Mouse (Mus musculus): ENCODE data around the gene Bud23.
"Not testable (repeated sequence)": the region's sequence is repeated elsewhere in the genome, so short reads cannot be mapped to it uniquely, and the experiment has no call there.

Gene Bud23

DNA sequence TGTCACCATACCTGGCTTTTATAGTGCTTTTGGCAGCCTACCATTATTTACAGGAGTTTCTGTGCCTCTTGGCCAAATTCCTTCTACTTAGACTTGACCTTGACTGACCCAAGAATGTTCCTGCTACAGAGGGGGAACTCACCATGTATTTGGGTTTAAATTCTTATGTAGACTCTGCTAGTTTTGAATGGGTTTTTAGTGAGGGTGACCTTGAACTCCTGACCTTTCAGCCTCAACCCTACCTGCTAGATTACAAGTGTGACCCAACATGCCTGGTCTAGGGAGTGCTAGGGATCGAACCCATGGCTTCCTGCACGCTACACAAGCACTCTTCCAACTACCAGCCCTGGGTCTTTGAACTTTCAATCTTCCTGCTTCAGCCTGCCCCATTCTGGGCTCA, 7.3 kb upstream of the Bud23 start:
- no peak for DNase-seq (ENCODE audit: low read depth)

DNA sequence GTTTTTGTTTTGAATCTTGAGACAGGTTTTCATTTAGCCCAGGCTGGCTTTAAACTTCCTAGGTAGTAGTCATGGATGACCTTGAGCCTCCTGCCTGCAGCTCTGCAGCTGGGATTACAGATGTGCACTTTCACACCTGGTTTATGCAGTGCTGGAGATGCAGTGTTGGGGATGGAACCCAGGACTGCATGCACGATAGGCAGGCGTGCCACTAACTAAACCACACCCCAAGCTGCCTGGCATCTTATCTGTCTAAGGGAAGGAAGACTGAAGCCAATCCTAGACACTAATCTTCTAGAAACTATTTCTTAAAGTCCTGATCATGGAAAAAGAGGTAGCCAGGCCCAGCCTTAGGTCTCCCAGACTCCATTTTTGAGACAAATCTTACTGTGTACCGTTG, 5.7 kb upstream of the Bud23 start:
- DNase-seq (ENCODE audit: low read depth): no peak

DNA sequence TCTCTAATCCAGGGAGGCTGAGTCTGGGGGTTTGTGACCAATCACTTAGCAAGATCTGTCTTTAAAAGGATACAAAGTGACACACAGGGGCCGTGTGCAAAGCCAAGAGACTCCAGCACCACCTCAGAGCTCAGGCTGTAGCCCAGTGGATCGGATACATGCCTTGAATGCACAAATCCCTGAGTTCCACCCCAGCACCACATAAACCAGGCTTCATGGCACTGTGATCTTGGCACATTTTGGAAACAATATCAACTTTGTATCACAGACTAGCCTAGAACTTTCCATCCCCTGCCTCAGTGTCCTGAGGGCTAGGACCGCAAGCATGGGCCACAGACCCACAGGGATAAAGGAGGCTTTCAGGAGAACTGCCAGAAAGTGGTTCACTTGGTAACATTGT, 1.2 kb upstream of the Bud23 start:
- no peak for DNase-seq (ENCODE audit: low read depth)

DNA sequence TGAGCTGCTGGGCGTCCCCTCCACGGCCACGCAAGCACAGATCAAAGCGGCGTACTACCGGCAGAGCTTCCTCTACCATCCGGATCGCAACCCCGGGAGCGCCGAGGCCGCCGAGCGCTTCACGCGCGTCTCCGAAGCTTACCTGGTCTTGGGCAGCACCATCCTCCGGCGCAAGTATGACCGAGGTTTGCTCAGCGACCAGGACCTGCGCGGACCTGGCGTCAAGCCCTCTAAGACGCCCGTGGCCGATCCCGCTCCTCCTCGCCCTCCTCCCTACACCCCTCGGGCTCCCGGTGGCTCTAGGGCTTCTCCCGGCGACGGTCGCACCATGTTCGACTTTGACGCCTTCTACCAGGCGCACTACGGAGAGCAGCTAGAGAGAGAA, 385 bp downstream of the Bud23 start:
- no peak for DNase-seq (ENCODE audit: low read depth)

DNA sequence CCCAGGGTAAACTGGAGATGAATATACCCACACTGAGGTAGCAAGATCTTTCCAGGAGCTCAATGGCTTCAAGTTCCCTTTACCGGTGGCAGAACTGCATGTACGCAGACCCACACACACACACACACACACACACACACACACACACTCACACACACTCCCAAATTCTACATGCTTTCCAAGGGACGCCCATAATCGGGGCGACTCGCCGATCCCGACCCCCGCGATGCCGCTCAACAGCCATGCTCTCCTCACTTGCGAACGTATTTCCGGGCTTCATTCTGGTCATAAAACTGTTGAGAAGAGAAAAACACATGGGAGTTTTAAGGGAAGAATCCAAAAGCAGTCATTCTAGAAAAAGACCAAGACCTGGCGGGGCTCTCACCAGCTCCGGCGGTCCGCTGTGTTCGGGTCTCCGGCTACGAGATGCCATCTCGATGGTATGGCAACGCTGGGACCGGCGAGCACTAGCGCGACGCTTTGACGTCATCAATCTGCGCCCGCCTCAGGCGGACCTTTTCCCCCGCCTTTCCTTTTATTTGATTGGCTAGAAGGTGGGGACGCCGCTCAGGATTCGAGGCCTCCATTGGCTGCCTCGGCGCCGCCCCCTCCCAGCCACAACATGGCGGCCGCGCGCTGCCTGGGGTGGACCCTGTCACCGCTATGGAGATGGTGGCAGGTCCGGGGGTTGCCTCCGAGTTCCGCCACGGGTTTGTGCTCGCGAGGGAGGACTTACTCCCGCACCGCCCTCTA, 954 bp downstream of the Bud23 start, which contains the start of gene Dnajc30:
TSS of gene Dnajc30 (plus strand) at position 574 of the 753 bp plus-strand sequence.
- peak; percentile 99 for DNase-seq (ENCODE audit: low read depth)

DNA sequence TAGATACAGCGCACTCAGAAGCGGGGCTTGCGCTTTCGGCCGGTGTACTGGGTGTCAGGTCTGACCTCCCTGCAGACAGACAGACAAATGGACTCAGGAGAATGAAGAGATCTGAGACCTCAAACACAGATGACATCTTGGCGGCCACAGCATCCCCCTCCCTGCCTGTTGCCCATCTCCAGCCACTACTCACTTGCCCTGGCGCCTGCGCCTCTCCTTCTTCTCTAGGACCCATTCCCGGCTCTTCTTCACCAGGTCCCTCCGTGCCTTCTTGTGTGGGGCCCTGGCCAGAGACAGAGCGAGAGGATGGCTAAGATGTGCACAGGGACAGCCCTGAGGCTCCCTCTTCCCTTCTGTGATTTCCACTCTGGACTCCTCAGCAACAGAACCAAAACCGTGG, 11.4 kb downstream of the Bud23 start:
- DNase-seq (ENCODE audit: low read depth): no peak

DNA sequence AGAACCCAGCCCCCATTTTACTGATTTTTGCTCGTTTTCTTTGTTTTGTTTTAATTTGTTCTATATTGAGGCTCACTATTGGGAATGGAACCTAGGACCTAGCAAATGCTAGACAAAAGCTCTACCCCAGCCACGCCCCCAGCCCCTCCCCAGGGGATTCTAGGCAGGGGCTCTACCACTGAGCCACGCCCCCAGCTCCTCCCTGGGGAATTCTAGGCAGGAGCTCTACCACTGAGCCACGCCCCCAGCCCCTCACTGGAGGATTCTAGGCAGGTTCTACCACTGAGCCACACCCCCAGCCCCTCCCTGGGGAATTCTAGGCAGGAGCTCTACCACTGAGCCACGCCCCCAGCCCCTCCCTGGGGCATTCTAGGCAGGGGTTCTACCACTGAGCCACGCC, 15.5 kb downstream of the Bud23 start:
- DNase-seq (ENCODE audit: low read depth): not testable (repeated sequence)

DNA sequence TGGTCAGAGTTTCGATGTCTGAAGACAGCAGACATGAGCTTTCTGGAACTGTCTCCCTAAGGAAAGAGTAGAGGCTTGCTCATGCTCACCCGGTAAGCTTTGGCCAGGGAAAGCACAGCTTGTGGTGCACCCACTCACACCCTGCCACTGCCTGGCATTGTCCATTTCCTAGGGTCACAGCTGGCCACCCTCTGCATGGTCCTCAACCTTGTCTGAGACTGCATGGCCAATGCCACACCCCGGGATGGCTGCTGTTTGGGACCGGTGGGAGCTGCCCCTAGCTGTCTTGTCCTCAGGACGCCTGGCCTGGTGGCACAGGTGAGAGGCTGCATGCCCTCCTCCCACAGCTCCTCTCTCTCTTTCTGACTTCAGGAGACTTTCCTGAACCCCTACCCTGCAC, 16.2 kb downstream of the Bud23 start:
- DNase-seq (ENCODE audit: low read depth): no peak

DNA sequence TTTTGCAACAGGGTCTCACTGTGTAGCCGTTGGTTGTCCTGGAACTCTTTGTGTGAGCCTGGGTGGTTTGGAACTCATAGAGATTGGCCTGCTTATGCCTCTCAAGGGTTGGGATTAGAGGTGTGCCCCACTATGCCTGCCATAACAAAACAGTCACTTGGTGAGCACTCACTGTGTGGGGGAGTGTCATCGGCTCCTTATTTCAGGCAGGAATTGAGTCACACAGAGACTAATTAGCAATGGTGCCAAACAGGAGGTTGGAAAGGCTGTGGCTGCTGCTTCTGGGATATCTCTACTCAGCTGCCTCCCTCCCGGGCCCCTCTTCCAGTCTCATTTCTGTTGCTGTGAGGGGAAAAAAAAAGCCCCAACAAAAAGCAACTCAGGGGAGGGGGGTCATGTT, 20.2 kb downstream of the Bud23 start:
- DNase-seq (ENCODE audit: low read depth): no peak

DNA sequence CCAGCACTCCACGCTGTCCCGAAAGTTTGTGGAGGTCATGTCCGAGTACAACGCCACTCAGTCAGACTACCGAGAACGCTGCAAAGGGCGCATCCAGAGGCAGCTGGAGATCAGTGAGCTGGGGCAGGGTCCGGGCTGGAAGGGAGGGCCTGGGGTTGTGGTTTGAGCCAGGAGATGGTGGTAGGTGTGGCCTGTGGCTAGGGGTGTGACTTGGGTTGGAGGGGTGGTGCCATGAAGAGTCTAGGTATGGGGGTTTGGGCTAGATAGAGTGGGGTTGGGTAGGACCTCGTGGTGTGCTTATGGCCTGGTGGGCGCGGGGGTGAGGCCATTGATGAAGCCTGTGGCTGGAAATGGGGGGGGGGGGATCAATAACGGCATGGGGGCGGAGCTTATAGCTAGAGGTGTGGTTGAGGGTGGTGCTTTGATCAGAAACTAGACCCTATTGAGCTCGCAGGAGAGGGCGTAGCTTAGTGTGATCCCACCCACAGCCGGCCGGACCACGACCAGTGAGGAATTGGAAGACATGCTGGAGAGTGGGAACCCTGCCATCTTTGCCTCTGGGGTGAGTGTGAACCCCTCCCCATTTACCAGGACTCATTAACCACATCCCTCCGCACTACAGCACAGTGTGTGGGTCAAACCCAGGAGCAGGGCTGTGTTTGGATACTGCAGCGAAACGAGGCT, 22.5 kb downstream of the Bud23 start:
- DNase-seq (ENCODE audit: low read depth): no peak

DNA sequence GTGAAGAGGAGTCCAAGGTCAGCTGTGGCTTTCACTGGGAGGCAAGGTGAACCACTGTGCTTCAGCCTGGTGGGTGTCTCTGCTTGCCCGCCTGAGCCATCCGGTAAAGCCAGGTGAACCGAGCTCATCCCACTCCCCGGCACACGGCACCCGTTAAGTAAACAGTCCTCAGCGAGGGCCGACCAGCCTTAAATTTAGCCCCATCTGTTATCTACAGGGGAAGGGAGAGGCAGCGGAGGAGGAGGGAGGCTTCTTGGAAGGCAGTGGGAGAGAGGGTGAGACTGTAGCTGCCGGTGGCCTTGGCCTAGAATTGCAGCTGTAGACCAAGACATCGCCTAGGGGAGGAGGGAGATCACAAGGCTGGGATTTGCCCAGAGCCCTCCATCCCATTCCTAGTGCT, 24.0 kb downstream of the Bud23 start:
- no peak for DNase-seq (ENCODE audit: low read depth)

DNA sequence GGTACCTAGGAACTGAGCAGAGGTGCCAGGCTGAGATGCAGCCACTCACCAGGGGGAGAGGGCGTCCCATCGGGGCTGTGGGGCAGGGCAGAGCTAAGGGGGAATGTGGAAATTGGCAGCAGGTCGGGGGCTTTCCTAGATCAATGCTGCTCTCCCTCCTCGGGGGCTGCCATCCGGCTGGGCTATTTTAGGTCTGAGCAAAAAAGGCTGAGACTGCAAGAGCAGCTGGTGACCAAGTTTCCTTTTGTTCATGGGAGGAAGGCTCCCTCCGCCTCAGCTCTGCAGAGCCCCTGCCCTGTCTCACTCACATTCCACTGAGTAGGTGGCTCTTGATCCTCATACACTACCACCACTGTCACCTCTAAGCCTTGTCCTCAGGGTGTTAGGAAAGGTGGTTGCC, 24.7 kb downstream of the Bud23 start:
- DNase-seq (ENCODE audit: low read depth): no peak

DNA sequence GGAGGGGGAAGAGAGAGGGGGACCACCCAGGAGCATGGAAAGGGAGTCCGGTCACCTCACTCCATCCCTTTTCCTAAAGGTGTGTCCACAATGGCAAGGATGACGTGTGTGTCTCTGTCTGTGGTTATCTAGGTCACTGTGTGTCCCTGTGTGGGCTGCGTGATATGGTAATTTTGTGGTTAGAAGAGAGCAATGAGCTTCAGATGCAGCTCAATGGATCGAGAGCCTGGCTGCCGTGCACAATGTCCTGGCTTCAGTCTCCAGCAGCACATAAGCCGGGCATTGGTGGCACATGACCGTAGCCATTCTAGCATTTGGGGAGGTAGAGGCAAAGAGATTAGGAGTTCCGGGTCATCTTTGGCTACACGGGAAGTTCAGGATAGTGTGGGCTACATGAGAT, 25.2 kb downstream of the Bud23 start:
- no peak for DNase-seq (ENCODE audit: low read depth)

DNA sequence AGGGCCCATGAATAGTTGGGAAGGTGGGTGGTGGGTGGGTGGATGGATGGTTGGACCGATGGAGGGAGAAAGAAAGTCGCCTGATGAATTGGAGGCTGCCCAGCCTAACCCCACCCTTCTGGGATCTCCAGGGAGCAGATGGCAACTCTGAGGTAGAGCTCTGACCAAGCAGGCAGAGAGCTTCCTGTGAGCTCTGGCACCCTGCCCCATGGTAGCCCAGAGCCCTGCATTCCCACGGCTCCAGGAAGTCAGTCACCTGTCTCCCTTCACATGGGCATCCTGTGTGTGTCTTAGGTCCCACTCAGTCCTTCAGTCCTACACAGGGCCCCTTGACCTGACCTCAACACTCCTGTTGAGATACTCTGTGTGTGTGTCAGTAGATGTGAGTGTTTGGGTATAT, 26.8 kb downstream of the Bud23 start:
- no peak for DNase-seq (ENCODE audit: low read depth)

DNA sequence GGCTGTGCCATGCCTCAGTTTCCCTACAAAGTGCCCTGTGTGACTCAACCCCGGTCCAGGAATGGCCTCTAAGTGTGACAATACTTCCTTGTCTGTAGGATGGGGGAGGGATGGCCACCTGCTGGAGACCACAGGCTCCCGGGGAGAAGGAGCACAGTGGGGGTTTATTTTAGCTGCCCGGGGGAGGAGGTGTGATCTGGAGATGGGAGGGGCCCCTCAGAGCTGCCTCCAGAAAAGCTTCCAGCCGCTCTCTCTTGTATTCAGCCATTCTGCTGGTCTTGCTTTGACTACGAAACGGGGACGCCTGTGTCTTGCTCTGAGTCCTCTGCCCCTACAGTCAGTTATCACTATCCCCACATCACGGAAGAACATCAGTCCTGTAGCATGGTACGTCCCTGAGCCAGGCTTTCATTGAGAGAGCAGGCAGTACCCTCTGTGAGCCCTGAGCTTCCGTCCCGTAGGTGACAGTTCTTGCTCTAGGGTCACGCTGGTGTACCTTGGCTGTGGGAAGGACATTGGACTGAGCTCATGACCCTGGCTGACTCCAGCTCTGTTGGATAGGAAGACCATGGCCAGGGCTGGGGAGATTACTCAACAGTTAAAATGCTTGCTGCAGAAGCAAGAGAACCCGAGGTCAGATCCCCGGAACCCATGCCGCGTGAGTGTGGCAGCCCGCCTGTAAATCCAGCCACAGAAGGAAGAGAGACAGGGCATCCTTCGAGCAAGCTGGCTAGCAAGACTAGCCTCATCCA, 29.0 kb downstream of the Bud23 start:
- no peak for DNase-seq (ENCODE audit: low read depth)

DNA sequence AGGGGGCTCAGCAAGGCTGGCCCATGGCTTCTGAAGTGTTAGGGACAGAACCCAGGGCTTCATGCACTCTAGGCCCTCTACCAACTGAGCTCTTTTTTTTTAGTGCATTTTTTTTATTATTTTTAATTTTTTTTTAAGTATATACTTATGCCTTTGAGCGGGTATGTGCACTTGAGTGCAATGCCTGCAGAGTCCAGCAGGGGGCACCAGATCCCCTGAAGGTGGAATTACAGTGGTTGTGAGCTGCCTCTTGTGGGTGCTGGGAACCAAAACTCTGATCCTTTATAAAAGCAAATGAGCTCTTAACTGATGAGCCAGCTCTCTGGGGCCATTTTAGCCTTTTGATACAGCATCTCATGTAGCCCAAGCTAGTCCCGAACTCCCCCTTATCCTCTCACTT, 30.2 kb downstream of the Bud23 start:
- DNase-seq (ENCODE audit: low read depth): peak; percentile 35

DNA sequence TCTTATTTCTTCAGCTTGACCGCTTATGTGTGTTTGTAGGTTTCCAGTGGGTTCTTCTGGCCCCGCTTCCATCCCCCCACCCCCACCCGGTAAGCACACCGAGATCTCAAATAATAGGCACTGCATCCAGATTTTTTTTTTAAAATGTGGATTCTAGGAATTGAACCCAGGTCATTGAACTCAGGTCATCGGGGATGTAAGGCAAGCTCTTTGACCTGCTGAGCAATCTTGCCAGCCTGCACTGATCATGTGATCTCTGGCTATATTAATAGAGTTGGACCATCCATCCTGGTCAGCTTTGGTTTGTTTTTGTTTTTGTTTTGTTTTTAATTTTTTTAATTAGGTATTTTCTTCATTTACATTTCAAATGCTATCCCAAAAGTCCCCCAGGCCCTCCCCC, 32.2 kb downstream of the Bud23 start:
- DNase-seq (ENCODE audit: low read depth): no peak

DNA sequence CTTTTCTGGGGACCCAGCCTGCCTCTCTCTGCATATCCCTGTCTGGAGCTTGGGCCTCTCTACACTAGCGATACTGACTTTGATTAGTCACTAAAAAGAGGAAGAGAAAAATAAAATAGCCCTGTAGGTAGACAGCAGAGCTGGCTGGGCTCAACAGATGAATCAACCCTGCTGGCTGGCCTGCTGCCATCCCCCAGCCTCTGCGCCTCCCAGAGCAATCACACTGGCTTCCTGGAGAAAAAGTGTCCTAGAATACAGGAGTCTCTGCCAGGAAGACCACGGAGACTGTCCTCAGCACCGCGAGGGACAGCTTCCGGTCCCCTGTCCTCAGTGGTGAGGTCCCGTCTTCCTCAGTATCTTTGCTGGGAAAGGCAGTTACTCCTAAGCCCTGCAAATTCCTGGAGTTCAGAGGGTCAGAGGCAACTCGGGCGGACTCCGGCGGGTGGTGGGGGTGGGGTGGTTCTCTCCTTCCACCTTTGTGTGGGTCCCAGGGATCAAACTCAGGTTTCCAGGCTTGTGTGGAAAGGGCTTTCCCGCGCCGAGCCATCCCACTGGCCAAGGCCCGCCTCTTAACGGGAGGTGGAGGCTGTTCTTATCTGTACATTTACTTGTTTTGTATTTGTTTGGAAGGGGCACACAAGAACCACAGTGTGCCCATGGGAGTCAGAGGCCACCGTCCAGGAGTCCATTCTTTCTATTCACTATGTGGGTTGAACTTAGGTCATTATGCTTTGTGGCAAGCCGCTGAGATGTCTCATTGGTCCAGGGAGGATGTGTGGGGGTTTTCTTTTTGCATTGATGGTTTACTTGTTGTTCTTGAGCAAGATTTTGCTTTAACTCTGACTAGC, 35.5 kb downstream of the Bud23 start:
- no peak for DNase-seq (ENCODE audit: low read depth)

DNA sequence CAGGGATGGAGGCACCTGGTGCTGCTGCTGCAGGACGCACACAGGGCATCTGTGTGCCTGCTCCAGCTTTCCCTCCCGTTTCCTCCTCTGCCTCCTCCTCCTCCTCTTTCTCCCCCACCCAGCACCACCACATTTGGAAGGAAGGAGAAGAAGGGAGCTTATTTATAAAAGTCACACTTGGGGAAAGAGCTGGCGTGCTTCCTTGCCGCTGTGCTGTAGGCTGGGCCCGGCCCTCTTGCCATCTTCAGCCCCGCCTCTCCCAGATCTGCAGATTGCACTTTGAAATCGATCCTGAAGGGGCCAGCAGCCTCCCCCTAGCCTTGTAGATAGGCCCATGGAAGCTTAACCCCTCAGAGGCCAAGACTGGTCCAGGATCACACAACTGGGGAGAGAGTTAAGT, 38.9 kb downstream of the Bud23 start:
- DNase-seq (ENCODE audit: low read depth): peak; percentile 33

DNA sequence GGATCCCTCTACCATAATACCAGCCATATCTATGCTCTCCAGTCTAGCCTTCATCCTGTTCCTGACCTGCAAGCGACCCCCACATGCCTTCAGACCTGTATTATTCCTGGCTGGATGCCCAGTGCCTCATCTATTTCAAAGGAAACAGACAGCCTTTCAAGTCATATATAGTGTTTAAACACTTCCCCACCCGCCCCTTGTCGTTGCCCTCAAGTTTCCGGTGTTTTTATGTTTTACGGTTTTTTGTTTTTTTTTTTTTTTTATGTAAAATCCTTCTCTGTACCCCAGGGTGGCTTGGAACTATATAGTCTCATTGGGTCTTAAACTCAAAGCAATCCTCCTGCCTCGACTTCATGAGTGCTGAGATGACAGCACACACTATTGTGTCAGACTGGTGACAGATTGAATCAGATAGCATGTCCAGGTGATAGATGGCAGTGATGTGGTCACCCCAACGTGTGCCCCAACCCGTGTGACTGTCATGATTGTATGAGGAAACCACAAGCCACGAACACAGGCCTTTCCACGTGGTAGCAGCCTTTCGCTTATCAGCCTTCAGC, 40.0 kb downstream of the Bud23 start:
- peak; percentile 91 for DNase-seq (ENCODE audit: low read depth)

DNA sequence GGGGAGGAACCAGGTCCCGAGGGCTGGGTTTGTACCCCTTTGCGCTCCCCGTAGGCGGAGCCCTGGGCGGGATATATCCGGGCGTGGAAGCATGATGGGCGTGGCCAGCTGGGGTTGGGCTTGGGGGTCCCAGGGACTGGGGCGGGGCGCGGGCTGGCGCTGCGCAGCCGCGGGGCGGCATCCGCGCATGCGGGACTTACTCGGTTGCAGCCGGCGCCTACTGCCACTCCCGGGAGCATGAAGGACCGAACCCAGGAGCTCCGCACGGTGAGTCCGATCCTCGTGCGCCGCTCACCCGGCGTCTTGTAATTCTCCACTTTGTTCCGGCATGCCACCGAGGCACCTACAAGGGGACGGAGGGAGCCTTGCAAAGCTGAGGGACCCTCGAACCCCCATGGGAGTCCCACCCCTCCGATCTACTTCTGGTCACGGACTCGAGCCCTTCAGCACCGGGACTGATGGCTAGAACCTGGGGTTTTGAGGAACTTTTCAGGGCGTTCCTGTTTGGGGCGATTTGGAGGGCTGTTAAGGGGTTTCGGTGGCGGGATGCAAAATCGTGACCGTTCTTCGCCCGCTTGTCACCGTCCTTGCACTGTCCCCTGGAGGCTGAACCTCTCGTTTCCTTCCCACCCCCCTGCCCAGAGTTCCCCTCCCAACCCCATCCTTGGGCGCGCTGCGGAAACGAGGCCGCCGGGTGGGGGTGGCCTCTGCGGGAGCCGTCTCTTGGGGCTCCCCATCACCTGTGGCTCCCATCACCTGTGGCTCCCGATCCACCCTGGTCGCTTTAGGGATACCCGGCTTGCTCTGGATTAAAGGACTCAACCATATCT, 41.2 kb downstream of the Bud23 start, which contains the start of gene Stx1a:
TSS of gene Stx1a (plus strand) at position 139 of the 830 bp plus-strand sequence.
- DNase-seq (ENCODE audit: low read depth): peak; percentile 89
